Mouse (Mus musculus) splenic B cell, adult 2 months (primary cell): ENCODE data around the gene Smpd2.
A peak's percentile ranks its signal among the peaks of the same experiment; 100 is the strongest.

ENCODE experiments used
- DNase-seq: peaks from one replicate; pipeline ENCODE4 v3.0.0-alpha.2; 2011; ENCODE audit warnings: low read depth, low spot score
- H3K27me3 ChIP-seq: 2 replicates; pipeline ENCODE4 v1.6.1; 2012; ENCODE audit warnings: mild to moderate bottlenecking, low read length, moderate library complexity, mixed read lengths; ENCODE audit not compliant: control insufficient read depth, poor library complexity, insufficient read depth, severe bottlenecking
- H3K36me3 ChIP-seq: 2 replicates; pipeline ENCODE4 v1.6.1; 2012; ENCODE audit warnings: mild to moderate bottlenecking, low read length, moderate library complexity, mixed read lengths; ENCODE audit not compliant: control insufficient read depth, poor library complexity, insufficient read depth, severe bottlenecking

Smpd2 gene

GRCm38 (mm10) chr10:41489708-41490517 lies at the start of gene Smpd2, which contains the start of gene Ppil6:
Gene Smpd2, minus strand, starts transcription at chr10:41490369.
Gene Ppil6, plus strand, starts transcription at chr10:41490439.
- Histone ChIP-seq H3K27me3 (no peaks in the 10 kb centered on the region), H3K36me3 (peaks cover 7% of the 10 kb centered on the region)
- peak; percentile 94 for DNase-seq

DNA sequence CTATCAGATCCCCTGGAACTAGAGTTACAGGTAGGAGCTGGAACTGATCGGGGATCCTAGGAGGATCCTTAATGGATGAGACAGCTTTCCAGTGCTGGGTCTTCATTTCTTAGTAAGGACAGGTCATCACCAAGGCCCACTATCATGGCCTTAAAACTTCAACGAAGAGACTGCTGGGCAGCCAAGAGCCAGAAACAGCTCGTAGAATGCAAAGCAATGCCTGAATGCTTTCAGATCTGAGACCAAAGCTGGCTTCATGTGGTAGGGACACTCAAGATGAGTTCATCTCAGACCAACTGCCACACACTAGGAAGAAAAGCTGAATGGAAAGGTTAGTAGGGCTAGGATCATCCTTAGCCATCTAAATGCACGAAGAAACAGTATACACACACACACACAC lies 48.8 kb upstream of the Smpd2 start:
- DNase-seq: no peak
- Histone ChIP-seq H3K36me3 (peaks cover 1% of the 10 kb centered on the region; the same call in 1 of the 2 replicates), H3K27me3 (no peaks in the 10 kb centered on the region)

DNA sequence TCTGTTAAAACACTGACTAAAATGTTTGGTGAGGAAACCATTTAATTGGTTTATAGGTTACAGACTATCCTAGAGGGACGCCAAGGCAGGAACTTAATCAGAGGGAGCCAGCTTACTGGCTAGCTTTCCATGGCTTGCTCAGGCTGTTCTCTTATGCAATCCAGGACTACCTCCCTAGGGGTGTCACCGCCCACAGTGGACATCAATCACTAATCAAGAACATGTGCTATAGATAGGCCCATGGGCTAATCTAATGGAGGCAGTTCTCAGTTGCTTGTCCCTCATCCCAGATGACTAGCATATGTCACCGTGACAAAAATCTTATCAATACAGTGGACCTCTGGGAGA lies 47.8 kb upstream of the Smpd2 start:
- no peaks in the 10 kb centered on the region for H3K27me3 ChIP-seq
- peaks cover 1% of the 10 kb centered on the region; the same call in 1 of the 2 replicates for H3K36me3 ChIP-seq
- no peak for DNase-seq

GRCm38 (mm10) chr10:41537226-41537982 lies 47.2 kb upstream of the Smpd2 start:
- Histone ChIP-seq H3K27me3 (no peaks in the 10 kb centered on the region), H3K36me3 (peaks cover 1% of the 10 kb centered on the region; the same call in 1 of the 2 replicates)
- DNase-seq: no peak

DNA sequence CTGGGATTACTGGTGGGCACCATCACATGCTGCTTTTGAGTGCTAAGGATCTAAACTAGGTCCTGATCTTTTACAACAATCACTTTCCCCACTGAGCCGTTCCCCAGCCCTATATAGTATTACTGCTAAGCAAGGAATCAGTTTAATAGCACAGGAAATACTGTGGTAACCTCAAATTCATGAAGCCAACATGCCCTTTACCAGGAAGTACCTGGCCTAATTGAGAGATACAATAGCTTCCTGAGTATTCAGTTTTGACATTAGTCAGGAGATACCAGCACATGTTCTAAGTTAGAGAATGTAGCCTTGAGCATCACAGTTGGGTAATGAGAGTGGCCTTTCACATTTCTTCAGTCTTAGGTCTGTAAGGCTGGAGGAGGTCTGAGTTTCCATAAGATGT lies 46.5 kb upstream of the Smpd2 start:
- Histone ChIP-seq H3K27me3 (no peaks in the 10 kb centered on the region), H3K36me3 (peaks cover 1% of the 10 kb centered on the region; the same call in 1 of the 2 replicates)
- no peak for DNase-seq

DNA sequence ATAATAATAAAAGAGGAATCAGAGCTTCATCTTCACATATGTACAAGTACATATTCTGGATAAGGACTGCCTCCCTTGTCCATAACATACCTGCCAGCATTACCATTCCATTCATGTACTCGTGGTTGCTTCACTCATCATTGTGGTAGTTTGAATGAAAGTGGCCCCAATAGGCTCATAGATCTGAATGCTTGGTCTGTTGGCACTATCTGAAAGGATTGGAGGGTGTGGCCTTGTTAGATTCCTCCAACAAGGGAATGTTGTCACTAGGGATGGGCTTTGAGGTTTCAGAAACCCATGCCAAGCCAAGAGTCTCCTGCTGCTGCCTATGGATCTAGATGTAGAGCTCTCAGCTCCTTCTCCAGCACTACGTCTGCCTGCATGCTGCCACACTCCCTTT lies 45.8 kb upstream of the Smpd2 start:
- peaks cover 1% of the 10 kb centered on the region; the same call in 1 of the 2 replicates for H3K36me3 ChIP-seq
- no peaks in the 10 kb centered on the region for H3K27me3 ChIP-seq
- DNase-seq: no peak

- H3K27me3 ChIP-seq: no peaks in the 10 kb centered on the region
- H3K36me3 ChIP-seq: peaks cover 11% of the 10 kb centered on the region
- DNase-seq: peak; percentile 46
These were observed 39.8 kb upstream of the Smpd2 start for GRCm38 (mm10) chr10:41529972-41530371.

DNA sequence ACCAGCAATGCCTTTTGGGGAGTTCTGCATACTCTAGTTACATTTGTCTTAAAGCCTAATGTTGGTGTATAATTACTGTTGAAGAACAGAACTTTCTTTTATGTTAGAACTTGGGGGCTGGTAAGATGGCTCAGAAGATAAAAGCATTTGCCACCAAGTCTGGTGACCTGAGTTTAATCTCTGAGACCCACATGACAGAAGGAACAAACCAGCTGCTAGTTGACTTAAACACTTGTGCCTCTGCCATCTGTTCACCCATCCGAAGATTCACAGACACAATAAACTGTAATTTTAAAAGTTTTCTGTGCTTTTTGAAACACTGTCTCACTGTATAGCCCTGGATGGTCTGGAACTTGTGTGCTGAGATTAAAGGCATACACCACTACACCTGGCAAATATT lies 35.5 kb upstream of the Smpd2 start:
- no peaks in the 10 kb centered on the region for H3K27me3 ChIP-seq
- H3K36me3 ChIP-seq: peaks cover 14% of the 10 kb centered on the region
- DNase-seq: no peak

- Histone ChIP-seq H3K27me3 (no peaks in the 10 kb centered on the region), H3K36me3 (peaks cover 11% of the 10 kb centered on the region)
- DNase-seq: peak; percentile 38
These were observed 33.2 kb upstream of the Smpd2 start for GRCm38 (mm10) chr10:41523386-41523785.

DNA sequence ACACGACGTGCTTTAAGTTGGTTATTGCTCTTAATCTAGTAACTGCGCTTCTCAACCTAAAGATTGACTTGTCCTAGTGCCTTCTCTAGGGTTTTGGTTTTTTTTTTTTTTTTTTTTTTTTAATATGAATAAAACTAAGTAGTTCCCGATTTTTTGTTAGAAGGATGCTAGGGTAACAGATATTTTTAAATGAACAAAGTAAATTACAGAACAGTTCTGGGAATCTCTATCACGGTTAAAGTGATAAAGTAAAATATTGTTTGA lies 30.2 kb upstream of the Smpd2 start:
- DNase-seq: no peak
- no peaks in the 10 kb centered on the region for H3K27me3 ChIP-seq
- peaks cover 4% of the 10 kb centered on the region for H3K36me3 ChIP-seq

GRCm38 (mm10) chr10:41519640-41520409 lies 29.7 kb upstream of the Smpd2 start:
- DNase-seq: peak; percentile 70
- Histone ChIP-seq H3K36me3 (peaks cover 4% of the 10 kb centered on the region), H3K27me3 (no peaks in the 10 kb centered on the region)

GRCm38 (mm10) chr10:41518981-41519618 lies 28.9 kb upstream of the Smpd2 start, which contains the start of gene Cd164:
Gene Cd164, plus strand, starts transcription at chr10:41519414.
- peak; percentile 96 for DNase-seq
- Histone ChIP-seq H3K36me3 (peaks cover 2% of the 10 kb centered on the region; the same call in 1 of the 2 replicates), H3K27me3 (no peaks in the 10 kb centered on the region)

DNA sequence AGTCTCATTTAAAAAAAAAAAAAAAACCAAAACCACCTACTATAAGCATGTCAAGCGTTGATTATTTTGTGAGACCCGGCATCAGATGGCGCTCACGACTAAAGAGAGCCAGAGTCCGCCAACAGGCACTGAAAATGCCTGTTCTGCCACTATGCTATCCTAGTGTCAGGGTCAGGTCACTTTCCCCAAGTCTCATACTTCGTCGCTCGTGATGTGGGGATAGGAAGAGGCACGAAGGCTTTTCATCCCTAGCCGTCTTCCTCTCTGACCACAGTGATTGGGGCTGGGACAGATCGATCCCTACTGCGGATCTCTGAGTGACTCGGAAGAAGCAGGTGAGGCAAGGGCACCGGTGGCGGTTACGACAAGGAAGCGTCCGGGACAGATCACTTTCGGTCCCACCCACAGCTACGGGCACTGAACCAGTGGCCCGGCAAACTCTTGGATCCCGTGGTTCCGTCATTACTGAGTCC lies 28.4 kb upstream of the Smpd2 start:
- peaks cover 2% of the 10 kb centered on the region; the same call in 1 of the 2 replicates for H3K36me3 ChIP-seq
- peak; percentile 91 for DNase-seq
- H3K27me3 ChIP-seq: no peaks in the 10 kb centered on the region

GRCm38 (mm10) chr10:41514921-41515320 lies 24.8 kb upstream of the Smpd2 start:
- no peak for DNase-seq
- Histone ChIP-seq H3K27me3 (no peaks in the 10 kb centered on the region), H3K36me3 (no peaks in the 10 kb centered on the region)
